ENCODE assay signal across 22 mouse cellular contexts in genomic region chr14:55008417-55008816, GRCm38 (mm10). TPM values are rescaled to one million over a fixed set of nuclear protein-coding genes. Genes with fewer than 3 reads are reported as not detected.
"Had no signal": no experiment of that assay in that cellular context is flagged by ENCODE, and none has a peak within 500 bp of the region (broad histone marks: within the 10 kb centered on the region; RNA-seq: fewer than 3 reads in every experiment).

No protein-coding gene starts in this region.

- H3K4me2 ChIP-seq: liver, embryonic 11.5 days; liver, embryonic 15.5 days; midbrain, embryonic 15.5 days; neural tube, embryonic 12.5 days had no signal

- H3K27ac ChIP-seq: left cerebral cortex, adult 2 months; limb, embryonic 10.5 days; liver, embryonic 15.5 days; midbrain, embryonic 15.5 days; neural tube, embryonic 12.5 days had no signal

- DNase-seq: kidney, postnatal 10 days; kidney, postnatal 4 days; lung, adult 2 months; lung, postnatal 36 days; spleen, adult 18-20 months; thymus, adult 18-20 months; thymus, postnatal 14 days had no signal

- ATAC-seq: lung, postnatal 0 days; midbrain, embryonic 15.5 days had no signal

- H3K4me1 ChIP-seq: limb, embryonic 10.5 days had no signal

- H3K9me3 ChIP-seq: limb, embryonic 10.5 days; liver, embryonic 15.5 days; midbrain, embryonic 15.5 days; neural tube, embryonic 12.5 days had no signal

- H3K27me3 ChIP-seq: liver, embryonic 15.5 days; midbrain, embryonic 15.5 days; neural tube, embryonic 12.5 days had no signal

- H3K4me3 ChIP-seq: left cerebral cortex, adult 2 months; limb, embryonic 10.5 days; liver, embryonic 15.5 days; midbrain, embryonic 15.5 days; neural tube, embryonic 12.5 days had no signal

- H3K36me3 ChIP-seq: limb, embryonic 10.5 days; liver, embryonic 15.5 days; midbrain, embryonic 15.5 days; neural tube, embryonic 12.5 days had no signal

- H3K9ac ChIP-seq: liver, embryonic 15.5 days; midbrain, embryonic 15.5 days; neural tube, embryonic 12.5 days had no signal

RNA-seq across cellular contexts. Expression of gene Myh7, which starts 14.0 kb away (rescaled TPM):
- total RNA-seq: megakaryocyte progenitor cell, adult 5-6 weeks; monocyte, adult 5-6 weeks; neutrophil, adult 5-6 weeks had no signal

RNA-seq across cellular contexts. Expression of gene Gm17428, which starts 31.7 kb away (rescaled TPM):
- total RNA-seq: layer of hippocampus, adult 8-10 months; layer of hippocampus, postnatal 25 days; left cerebral cortex, adult 2 months; left cerebral cortex, postnatal 14 days; megakaryocyte progenitor cell, adult 5-6 weeks; monocyte, adult 5-6 weeks; neutrophil, adult 5-6 weeks had no signal
- polyA plus RNA-seq: limb, embryonic 10.5 days; limb, embryonic 14.5 days; liver, embryonic 11.5 days; liver, embryonic 15.5 days; lung, adult 2 months; lung, postnatal 0 days; midbrain, embryonic 15.5 days; neural tube, embryonic 12.5 days; stomach, embryonic 14.5 days had no signal

RNA-seq across cellular contexts. Expression of gene Myh6, which starts 41.7 kb away (rescaled TPM):
- total RNA-seq: megakaryocyte progenitor cell, adult 5-6 weeks; monocyte, adult 5-6 weeks; neutrophil, adult 5-6 weeks had no signal
